Mouse (Mus musculus) gastrocnemius, postnatal 25 days (tissue): ENCODE measurements around the gene Cr2. TPM values are rescaled to one million over a fixed set of nuclear protein-coding genes. Genes with fewer than 3 reads are reported as not detected.
"Not testable (repeated sequence)": the region's sequence is repeated elsewhere in the genome, so short reads cannot be mapped to it uniquely, and the experiment has no call there.

Experiments
- DNase-seq: peaks from one replicate; pipeline ENCODE4 v3.0.0; 2022
- long read RNA-seq, 2 experiments: library from polyadenylated mRNA; stranded (forward); transcript quantifications; one replicate each; pipeline ENCODE4 v2.0.0; 2021
- total RNA-seq, 2 experiments: library from RNA; stranded (reverse); gene quantifications; 1 replicate in 1 of 2; 2 replicates in 1 of 2; pipeline ENCODE4 v1.2.3; 2021

Gene Cr2
- total RNA-seq = not detected
- long read RNA-seq, experiment 1 = 0 reads
- long read RNA-seq, experiment 2 = 0 reads

DNA sequence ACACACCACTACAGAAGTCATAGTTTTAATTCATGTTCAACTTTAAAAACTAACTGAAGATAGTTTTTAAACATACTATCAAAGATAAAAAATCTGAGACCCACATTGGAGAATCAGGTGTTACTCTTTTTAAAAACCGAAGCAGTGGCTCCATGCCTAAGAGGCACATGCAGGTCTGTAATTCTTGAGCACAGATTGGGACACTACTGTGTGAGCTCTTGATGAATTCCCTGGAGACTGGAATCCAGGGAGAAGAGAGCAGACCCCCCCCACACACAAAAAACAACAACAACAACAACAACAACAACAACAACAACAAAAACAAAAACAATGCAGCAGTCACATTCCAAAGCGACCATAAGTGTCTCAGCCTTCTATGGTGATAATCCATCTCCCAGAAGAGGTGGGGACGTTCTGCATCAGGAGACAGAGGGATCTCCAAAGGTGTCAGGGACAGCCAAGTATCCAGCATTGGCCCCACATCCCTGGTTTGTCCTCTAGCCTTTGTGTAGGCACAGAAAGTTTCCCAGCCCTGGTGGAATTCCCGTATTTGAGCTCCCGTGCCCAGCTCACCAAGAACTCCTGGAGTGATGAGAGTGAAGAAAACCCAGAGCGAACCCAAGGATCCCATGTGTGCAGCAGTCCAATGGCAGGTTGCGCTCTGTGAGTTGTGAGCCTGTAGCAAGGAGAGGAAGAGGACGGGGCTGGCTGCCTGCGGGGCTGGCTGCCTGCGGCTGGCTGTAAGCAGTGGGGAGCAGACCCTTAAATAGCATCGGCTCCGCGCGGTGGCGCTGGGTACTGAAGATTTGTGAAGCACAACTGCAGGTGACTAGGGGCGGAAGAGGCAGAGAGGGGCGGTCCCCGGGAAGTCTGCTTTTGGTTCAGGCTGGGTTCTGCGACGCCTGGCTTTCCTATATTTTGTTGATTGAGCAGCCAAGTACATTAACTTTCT, at the start of gene Cr2:
Cr2 (minus strand) TSS at position 737 of the 952 bp plus-strand sequence.
- DNase-seq = no peak

DNA sequence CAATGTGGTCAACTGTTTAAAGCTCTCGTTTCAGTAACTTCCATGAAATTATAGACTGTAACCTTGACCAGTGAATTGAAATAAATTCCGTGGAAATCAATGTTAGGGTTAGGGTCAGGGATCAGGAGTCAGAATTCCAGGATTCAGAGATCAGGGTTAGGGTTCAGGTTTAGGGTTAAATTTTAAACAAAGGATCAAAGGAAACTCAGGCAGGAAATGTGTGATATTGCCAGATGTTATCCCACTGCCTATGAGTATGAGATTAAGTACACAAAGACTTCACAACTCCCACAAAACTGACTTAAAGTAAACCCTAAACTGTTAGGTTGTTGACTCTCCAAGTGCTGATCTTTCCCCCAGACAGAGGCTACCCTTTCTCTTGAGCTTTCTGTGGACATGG, 45.3 kb upstream of the Cr2 start:
- DNase-seq = no peak

DNA sequence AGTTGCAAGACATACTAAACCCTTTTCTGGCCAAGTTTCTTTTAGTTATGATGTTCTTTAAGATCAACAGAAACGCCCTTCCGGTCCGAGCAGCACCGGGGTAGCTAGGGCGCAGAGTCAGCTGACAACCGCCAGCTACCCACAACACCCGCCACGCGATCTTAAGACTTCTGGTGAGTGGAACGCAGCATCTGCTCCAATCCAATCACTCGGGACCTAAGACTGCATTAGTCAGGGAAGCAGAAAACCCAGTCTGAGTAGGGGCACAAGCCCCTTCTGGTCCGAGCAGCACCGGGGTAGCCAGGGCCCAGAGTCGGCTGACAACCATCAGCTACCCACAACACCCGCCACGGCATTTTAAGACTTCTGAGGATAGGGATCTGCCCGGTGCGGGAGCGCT, 36.3 kb upstream of the Cr2 start:
- DNase-seq = not testable (repeated sequence)

DNA sequence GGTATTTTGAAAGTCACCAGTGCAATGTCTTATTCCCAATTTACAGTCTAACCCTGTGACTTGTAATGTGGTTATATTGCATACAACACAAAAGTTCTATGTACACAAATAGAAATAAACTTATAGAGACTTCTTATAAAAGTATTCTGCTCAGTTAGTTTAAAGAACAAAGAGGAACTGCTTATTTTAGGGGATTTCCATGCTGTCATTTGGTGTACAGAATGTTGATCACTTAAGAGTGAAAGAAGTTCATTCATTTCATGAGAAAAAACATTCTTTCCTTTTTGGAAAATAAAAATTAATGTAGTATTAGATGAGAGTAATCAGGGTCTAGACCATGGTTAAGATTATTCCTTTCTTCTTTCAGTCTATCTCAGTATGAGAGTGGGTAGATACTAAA, 8.2 kb upstream of the Cr2 start:
- DNase-seq = no peak

DNA sequence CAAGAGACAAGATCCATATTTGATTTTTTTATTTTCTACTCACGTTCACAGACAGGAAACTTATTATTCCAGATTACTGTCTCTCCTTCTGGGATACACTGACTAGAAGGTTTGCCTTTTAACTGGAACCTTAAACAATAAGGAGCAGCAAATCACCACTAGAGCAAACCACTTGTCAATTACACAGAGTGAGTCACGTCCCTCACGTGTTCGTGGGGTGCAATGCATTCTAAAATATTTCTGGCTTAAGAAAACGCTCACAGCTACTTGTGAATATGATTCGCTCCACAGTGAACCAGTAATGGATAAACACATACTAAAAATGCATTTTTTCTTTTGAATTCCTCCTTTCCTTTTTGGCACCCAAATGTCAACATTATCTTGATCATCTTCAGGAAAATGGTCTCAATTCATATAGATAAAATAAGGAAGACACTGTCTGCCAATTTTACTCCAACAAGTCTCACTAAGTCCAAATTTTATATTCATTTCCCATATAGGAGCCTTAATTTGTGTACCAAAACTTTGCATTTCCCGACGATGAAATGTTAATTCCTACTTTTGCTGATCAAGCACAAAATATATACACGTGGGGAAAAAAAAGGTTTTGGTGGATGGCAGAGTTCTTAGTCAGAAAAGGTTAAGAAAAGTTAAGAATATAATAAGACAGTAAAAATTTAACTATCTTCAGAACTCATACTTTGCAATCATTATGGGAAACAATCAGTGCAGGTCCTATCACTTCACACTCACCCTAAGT, 11.3 kb downstream of the Cr2 start:
- no peak for DNase-seq

DNA sequence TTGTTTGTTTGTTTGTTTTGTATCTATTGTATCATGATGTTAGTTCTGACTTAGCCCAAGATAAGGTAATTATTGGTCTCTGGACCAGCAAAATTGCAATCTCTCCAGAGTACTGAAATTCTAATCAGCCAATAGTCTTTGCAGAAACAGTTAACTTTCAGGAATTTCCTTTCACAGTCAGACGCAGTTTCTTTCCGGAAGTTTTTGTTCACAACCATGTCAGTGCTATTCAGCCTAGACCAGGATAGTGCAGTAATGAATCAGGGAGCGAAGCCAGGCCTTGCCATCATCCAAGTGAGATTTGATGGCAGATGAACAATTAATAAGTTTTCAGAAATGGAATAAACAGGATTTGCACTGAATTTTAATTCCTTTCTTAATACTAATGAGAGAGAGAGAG, 44.4 kb downstream of the Cr2 start:
- no peak for DNase-seq

DNA sequence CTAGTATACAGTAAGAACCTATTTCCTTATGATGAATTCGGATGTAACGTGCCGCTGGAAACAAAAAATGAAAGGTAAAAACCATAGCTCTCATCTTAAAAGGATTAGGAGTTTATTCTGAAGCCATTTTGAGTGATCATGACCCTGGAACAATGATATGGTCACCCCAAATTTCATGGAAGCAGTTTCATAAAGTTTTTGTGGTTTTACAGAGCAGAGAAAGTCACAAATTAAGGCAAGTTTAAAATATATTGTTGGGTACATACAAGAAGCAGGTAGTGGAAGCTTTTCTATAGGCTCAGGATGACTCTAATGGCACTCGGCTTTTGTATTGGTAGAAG, 44.9 kb downstream of the Cr2 start:
- DNase-seq = no peak

DNA sequence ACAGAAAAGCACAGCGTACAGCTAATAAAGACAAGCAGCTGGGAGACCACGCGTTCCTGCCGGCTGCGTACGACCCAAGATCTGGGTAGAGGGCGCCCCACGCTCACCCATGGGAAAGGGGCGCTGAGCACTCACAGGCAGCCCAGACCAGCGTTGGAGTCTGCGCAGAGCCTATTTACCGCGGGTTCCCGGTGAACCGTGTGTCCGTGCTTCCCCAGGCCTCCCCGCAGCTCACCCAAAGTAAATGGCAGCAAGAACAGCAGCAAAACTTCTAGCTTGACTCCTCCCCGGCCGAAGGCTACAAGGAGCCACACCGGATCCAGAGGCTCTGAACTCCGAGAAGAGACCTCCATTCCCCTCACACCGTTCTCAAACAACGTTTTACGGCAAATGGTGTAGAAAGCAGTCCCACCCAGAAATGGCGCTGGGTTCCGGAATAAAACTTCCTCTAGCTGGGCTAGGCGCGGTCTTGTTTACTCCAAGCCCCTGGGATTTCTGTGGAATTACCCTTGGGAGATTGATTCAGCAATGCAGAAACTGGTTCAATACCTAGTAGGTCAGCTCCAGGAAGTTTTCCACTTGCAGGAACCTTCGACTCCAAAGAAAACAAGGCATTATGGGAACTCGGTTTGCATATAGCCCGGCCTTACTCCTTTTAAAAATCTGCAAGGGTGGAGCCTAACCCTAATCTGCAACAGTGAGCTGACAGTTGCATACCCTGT, 45.4 kb downstream of the Cr2 start, which contains the start of gene Cr1l:
Cr1l (minus strand) TSS at position 634 of the 722 bp plus-strand sequence.
- peak; percentile 84 for DNase-seq

DNA sequence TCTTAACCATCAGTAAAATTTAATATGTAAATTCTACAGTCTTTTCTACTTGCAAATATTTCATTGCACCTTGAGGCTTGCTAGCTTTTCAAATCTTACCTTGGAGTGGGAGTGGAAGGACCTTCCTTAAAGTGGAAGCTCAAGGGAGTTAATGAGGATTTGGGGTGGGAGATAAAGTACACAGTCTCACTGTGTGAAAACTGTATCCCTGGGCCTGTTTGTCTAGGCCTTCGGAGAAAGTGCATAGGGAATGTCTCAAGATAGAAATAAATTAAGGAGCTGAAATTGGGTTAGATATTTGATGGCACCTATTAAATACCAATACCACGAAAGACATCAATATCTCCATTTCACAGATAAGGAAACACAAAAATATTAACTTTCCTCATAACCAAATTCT, 46.0 kb downstream of the Cr2 start:
- no peak for DNase-seq

DNA sequence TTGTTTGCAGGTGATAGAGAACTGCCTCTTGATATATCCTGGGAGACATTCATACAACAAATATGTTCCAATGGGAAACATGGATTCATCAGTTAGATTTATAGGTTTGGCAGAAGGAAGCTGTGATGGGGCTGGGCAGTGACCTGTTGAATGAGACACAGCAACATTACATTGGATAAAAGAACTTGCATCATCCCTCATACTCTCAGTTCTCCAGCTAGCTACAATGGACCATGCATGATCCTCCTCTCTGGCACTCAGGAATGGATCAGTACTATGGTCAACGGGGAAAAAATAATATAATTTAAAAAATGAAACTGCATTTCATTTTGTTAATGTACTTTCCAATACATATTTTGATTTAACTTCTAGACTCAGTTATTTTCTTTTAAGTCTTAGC, 46.6 kb downstream of the Cr2 start:
- DNase-seq = no peak

DNA sequence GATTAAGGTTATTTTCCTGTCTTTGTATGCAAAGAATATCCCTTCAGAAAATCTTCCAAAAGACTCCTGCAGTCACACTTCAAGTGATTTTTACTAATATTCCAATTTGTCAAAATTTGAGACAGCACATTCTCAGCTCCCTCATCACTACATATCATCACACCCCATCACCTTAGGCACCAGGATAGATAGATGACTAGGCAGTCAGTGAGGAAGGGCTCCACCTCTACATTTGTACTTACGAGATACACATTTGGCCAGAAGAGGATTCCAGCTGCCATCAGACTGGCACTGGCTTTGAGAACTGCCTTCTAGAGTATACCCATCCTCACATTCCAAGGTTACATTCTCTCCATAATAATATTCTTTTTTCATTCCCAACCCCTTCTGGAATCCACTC, 62.1 kb downstream of the Cr2 start:
- no peak for DNase-seq

DNA sequence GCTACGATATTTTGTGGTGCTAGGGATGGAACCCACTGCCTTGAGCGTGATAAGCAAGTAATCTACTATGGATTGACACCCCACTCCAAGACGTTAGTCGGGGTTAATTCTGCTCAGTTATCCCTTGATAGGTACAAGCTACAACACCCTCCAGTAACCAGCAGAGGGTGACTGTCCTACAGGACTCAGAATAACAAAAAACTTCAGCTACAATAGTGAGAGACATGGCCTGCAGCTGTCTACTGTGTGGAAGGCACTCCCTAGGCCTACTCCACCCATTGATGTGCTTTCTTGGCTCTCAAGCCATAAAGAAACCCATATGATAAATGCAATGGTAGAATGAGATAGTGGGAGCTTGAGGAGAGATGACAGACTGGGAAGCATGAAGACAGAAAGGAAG, 62.9 kb downstream of the Cr2 start:
- DNase-seq = no peak

DNA sequence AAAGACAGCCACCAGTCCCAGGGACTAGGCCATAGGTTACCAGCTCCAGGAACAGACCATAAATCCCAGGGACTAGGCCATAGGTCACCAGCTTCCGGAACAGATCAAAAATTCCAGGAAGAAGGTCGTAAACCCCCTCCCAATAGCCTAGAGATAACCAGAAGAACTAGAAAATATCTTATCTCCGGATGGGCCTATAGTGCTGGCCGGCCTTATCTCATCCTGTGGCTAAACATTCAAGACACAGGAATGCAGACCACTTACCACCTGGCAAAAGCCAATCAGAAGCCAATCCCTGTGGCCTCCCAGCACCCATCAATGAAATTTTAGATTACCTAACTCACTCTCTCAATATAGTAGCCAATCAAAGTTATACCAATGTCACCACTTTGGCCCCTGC, 75.8 kb downstream of the Cr2 start:
- no peak for DNase-seq

DNA sequence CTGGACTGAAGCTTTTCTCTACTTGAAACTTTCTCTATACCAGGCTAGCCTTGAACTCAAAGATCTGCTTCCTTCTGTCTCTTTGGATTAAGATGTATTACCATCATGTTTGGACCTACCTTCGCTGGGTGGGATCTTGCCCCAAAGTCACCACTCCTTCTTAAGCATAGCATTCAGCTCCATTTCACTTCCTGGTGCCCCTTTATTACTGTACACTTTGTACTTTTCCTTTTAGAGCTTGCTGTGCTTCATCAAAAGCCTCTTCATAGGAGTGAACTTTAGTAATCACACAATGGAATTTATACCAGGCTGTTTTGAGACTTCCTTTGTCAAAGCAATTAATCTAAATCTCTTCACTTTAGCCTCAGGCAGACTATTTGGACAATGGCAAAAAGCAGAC, 78.5 kb downstream of the Cr2 start:
- DNase-seq = no peak

DNA sequence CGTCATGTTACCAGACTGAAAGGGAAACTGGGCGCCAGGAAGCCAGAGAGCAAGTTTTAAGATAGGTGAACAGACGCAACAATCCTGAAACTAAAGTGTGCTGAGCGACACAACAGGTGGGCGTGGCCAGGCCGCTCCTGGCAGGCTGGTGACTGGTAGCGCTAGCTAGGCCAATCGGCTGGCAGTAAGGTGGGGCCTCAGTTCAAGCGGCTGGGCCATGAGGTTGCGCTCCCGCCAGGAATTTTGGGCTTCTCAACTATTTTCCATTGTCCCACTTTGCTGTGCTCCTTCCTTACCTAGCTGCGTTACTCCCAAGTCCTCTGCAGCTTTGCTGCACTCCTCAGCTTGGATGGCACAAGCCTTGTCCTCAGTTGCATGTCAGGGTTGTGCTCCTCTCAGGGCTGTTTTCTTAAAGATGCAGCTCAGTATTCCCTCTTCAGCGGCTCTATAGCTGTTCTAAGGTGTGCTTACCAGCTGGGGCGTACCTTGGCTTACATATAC, 84.2 kb downstream of the Cr2 start, which contains the start of gene Cd46:
Cd46 (minus strand) TSS at position 30 of the 501 bp plus-strand sequence.
- peak; percentile 64 for DNase-seq

DNA sequence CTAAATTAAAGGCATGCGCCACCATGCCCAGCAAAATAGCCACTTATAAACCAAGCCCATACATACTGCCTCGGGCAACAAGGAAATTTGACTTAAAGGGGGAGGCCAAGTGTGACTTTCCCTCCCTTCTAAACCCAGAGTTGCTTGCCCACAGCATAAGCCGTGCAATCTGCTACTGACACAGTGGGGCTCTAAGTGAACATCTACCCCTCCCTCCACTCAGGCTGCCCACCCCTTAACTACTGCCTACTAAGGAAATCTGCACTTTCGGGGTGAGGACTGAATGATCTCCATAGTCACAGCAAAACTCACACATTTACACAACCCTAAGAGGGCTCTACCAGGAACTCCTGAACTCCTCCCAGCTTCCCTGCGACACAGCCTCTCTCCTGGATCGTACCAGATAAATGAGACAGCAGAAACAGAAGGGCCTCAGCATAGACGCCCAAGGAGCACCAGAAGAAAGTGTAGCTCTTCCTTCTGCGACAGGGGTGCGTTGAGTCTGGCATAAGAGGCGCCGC, 84.8 kb downstream of the Cr2 start:
- DNase-seq = no peak

Other genes starting within 250 kb of the Cr2 start
- gene Cd34, start 237.9 kb downstream of the Cr2 start, total RNA-seq = 10 to 100 TPM; 43.0 to 50.7 TPM
- gene Cd46, start 84.5 kb downstream of the Cr2 start, total RNA-seq = 1 to 10 TPM; 1.5 to 1.6 TPM
- 10 to 100 TPM; 33.3 to 40.0 TPM for gene Cr1l, start 45.1 kb downstream of the Cr2 start, total RNA-seq